Mouse (Mus musculus) stomach, postnatal 0 days (tissue): ENCODE results near the gene Tbc1d16.

Experiments
- CTCF ChIP-seq: IDR thresholded peaks from 2 replicates; pipeline ENCODE4 v1.5.1; 2016; ENCODE audit warnings: antibody characterized with exemption, low read depth, mild to moderate bottlenecking, moderate library complexity
- EP300 ChIP-seq: optimal IDR thresholded peaks from 2 replicates; pipeline ENCODE3; 2016; ENCODE audit warnings: antibody characterized with exemption

GRCm38 (mm10) chr11:119186989-119187799 is 41.1 kb downstream of the Tbc1d16 start:
- TF ChIP-seq CTCF (peak; percentile 78), EP300 (no peak)
